Mouse (Mus musculus) T-helper 1 cell (primary cell): ENCODE measurements around the gene Actl10.

ENCODE experiments used
- in situ Hi-C: fragments of 300-600 bp; cut with MboI, MseI; formaldehyde crosslinking; loops from one replicate; pipeline ENCODE4 v1.15.1; 2025; ENCODE audit warnings: high pct_unique_total_duplicates

Gene Actl10

DNA sequence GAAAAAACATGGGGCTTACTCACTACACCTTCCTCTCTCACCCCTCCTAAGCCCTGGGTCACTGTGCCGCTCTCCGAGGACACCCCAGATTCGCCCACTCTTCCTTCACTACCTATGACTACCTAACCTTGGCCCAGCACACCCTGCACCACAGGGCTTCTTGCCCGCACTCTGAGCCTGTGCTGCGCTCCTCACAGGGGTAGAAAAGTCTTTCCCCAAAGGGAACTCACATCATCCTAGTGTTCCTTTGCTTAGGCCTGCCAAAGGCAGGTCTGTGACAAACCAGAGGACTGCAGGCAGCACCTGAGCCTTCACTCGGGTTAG, 26.1 kb downstream of the Actl10 start:
- in situ Hi-C loops: no loop called here

DNA sequence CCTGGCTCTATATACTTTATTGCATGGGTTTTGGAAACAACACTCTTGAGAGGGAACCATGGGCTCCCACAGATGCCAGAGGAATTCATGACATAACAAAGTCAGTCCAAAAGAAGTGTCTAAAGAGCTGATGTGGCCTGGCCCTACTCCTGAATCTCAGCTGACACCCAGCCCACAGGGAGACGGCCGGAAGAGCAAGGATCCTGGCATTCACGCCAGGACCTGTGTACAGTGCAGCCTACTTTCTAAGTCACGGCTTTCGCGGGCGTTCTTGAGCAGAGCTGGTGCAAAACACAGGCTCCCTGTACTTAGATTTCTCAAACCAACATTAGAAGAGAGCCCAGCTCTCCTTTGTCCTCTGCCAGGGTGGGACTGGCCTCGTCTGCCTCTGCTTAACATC, 29.0 kb downstream of the Actl10 start:
- in situ Hi-C loops: no loop called here

DNA sequence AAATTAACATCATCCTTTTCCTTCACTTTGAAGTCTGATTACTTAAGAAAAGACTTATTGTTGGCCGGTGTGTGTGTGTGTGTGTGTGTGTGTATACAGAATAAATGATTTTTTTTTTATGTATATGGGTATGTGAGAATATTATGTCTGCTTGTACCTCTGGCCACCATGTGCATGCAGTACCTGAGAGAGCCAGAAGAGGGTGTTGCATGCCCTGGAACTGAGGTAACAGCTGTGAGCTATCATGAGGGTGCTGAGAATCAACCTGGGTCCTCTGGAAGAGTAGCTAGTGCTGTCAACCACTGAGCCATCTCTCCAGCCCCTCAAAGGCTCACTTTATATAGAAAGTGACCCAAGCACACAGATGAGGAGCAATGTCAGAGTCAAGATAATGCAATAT, 29.8 kb downstream of the Actl10 start:
- in situ Hi-C loops: no loop called here

DNA sequence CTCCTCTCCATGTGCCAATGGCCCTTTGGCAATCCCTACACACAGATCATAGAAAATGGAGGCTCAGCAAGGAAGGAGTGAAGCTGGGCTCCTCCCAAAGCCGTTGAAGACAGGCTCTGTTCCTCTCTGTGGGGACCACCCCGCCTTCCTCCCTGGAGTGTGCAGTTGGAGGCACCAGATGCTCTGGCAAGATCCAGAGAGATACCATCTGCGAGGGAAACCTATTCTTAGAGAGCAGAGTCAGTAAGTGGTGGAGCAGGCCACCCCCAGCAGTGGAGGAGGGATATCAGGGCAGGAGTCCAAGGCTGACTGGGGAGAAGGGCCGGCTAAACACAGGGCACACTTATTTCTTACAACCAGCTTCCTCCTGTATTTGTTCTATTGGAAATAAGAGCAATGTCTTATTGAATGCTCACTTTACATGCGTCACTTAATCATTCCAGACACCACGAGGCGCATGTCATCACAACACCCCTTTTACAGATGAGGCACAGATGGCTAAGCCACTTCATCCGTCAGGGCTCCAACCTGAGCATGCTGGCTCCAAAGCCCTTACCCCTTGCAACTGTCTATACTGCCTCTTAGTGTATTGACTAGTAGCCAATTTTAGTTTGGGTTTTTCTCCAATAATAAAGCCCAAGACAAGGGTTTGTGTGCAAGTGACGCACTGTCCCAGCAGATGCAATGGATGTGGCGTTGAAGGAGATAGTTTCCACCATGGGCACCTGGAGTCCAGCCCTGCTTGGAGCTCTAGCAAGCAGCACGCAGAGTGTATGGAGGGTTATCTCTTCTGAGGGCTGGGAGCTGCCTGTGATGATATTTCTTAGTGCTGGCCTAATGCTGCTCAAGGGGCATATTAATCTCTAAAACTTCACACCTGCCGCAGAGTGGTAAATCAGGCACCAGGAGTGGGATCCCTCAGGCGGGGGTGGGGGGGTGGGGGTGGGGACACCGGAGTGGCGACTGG, 32.6 kb downstream of the Actl10 start:
- in situ Hi-C loops: no loop called here

DNA sequence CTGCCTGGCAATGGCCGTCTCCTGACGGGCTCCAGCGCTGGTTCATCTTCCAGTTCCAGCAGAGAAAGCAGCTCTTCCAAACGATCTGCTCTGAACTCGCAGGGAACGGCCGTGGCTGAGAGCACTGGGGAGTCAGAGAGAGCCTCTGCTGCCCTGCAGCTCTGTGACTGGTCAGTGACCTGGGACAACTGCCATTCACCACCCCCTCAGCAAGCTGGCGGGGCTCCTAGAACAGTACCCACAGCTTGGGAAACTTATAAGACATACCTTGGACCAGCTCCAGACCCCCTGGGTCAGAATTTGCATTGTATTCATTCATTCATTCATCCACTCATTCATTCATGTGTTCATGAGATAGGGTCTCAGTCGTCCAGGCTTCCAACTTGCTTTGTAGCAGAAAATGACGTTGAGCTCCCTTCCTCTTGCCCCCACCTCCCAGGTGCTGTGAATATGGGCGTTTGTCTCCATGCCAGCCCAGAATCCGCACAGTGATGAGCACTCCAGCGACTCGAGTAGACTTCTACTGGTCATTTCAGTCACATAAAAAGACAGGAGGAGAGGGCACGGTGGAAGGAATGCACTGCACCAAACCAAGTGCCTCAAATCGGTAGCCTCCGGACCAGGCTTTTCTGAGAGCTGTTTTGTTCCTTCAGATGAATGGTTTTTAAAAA, 33.5 kb downstream of the Actl10 start:
- in situ Hi-C loops: no loop called here

DNA sequence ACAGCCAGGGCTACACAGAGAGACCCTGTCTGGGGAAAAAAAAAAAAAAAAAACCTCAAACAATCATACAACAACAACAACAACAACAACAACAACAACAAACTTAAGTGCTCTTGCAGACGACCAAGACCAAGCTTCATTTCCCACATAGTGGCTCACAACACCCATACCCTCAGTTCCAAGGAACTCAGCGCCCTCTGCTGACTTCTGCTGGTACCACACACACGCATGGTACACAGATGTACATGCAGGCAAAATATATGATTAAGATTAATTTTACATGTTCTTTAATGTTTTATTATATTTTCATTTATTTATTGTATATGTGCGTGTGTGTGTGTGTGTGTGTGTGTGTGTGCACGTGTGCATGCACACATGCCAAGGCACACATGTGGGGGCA, 34.8 kb downstream of the Actl10 start:
- in situ Hi-C loops: no loop called here

DNA sequence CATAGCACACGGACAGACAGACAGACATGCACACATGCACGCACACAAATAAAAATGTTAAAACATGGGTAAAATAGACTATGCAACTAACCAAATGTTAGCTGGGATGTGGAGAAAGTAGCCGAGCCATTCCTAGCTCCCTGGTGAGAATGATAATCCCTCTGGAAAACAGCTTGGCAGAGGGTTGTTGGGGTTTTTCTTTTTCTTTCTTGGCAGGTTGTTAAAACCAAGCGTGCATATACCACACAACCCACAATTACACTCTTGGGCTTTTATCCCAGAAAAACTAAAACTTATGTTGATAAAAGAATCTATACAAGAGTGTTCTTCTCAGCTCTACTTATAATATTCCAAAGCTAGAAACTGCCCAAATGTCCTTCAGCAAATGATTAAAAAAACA, 37.5 kb downstream of the Actl10 start:
- in situ Hi-C loops: no loop called here

DNA sequence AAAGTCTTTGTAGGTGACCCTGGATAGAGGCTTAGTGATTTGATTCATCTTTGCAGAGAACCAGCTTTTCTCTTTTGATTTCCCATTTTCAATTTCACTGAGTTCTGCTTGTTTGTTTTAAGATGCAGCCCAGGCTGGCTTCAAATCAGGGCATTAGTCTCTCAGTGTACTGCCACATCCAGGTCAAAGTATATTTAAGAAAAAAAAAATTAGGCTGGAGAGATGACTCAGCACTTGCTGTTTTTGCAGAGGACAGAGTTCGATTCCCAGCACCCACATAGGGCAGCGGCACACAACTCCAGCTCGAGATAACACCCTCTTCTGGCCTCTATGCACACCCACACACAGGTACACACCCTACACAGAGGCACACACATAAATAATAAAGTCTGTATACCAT, 39.7 kb downstream of the Actl10 start:
- in situ Hi-C loops: no loop called here

DNA sequence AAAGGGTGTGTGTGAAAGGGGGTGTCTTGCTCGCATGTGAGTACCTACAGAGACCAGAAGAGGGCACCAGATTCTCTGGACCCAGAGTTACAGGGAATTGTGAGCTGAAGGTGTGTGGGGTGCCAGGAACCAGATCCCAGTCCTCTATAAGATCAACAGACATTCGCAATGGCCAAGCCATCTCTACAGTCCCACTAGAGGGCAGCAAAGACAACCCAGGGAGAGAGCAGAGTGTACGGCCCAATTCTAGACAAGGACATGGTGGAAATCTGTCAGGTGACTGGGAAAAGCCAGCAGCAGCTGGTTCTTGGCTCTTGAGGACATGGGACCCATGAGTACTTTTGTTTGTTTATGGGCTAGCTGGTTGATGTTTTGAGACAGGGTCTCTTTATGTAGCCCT, 41.4 kb downstream of the Actl10 start:
- in situ Hi-C loops: no loop called here

DNA sequence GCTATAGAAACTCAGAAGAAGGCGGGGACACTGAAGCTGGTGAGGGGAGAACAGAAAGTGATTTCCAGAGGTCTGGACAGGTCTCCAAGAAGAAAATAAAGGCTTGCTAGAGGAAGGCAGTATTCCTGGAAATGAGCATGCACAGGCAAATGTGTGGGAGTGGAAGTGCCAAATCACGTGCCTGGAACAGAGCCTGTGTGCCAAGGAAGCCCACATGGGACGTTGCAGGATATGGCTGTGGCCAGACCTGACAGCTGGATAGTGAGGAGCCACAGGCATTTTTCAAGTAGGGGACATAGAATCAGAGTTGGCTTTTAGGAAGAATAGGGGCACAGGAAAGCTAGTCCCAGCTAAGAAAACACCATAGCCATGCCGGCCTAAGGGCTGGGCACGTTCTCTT, 44.2 kb downstream of the Actl10 start:
- in situ Hi-C loops: no loop called here

DNA sequence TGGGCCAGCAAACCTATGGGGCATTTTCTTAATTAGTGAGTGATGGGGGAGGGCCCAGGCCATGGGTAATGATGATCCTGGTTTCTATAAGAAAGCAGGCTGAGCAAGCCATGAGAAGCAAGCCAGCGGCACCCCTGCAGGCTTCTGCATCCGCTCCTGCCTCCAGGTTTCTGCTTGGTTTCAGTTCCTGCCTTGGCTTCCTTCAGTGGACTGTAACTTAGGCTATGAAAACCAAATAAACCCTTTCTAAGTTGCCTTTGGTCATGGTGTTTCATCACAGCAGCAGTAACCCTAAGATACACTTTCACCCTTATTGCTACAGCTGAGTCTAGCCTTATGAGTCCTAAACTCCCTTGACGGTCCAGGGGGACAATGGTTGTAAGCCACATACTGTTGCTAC, 45.8 kb downstream of the Actl10 start:
- in situ Hi-C loops: no loop called here

DNA sequence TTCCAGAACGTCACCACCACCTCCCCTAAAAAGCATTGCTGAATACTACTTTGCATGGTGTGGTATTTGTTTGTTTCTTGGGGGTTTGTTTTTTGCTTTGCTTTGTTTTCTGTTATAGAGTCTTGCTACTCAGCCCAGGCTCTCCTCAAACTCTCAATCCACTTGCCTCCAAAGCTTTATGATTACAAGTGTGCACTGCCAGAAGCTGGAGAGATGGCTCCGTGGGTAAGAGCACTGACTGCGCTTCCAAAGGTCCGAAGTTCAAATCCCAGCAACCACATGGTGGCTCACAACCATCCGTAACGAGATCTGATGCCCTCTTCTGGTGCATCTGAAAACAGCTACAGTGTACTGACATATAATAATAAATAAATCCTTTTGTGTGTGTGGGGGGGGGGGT, 49.0 kb downstream of the Actl10 start:
- in situ Hi-C loops: no loop called here

DNA sequence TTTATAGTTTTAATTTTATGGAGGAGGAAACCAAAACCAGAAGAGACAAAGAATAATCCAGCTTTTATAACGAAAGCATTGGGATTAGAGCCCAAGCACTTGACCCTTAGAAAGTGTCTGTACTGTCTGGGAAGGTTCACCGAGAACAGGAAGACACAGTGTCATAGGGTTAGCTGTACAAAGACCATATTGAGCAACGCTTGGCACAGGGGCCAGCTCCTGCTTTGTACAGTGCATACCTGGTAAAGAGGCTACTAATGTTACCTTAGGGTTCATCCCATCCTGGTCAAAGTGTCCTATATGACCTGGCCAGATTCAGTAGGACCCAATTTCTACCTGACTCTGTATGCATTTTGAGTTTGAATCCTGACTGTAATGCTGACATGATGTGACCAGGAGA, 49.7 kb downstream of the Actl10 start:
- in situ Hi-C loops: no loop called here
